Mouse (Mus musculus): ENCODE data around the gene Zfp683.

DNA sequence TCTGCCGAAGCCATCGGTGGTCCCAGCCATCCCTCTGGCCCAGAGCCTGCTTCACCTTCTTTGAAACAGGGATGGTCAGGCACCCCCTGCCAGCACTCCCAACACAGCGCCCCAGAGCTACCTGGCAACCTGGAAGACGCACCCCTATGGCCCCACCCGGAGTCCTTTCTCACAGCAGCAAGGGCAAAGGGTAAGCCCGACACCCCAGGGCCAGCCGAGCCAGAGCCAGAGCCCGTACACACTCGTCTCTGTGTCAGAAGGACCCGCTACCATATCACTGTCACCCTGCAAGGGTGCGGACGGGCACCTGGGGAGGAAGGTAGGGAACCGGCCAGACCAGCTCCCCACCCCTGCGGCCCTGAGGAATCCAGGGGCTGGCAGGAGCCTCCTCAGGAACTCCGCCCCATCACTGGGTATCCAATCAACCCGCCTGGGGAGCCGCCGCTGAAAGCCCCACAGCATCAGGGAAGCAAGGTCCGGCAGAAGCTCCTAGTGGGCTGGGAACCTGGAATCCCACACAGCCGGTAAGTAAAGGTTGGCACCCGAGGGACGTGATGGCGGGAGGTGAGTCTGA lies 11.9 kb downstream of the Zfp683 start:
- TF ChIP-seq CTCF (IDR thresholded peaks at IDR 0.05; ENCODE audit: insufficient read depth, low read depth, low read length) (no peak), POLR2A (IDR thresholded peaks at IDR 0.05; ENCODE audit: insufficient read depth, low read depth, low read length) (no peak)
